Mouse (Mus musculus): ENCODE measurements around the gene Rnf180. TPM values are rescaled to one million over a fixed set of nuclear protein-coding genes. Genes with fewer than 3 reads are reported as not detected.

The Rnf180 gene
- polyA plus RNA-seq, 1 experiment from 2014 or later, result 22.6 TPM

DNA sequence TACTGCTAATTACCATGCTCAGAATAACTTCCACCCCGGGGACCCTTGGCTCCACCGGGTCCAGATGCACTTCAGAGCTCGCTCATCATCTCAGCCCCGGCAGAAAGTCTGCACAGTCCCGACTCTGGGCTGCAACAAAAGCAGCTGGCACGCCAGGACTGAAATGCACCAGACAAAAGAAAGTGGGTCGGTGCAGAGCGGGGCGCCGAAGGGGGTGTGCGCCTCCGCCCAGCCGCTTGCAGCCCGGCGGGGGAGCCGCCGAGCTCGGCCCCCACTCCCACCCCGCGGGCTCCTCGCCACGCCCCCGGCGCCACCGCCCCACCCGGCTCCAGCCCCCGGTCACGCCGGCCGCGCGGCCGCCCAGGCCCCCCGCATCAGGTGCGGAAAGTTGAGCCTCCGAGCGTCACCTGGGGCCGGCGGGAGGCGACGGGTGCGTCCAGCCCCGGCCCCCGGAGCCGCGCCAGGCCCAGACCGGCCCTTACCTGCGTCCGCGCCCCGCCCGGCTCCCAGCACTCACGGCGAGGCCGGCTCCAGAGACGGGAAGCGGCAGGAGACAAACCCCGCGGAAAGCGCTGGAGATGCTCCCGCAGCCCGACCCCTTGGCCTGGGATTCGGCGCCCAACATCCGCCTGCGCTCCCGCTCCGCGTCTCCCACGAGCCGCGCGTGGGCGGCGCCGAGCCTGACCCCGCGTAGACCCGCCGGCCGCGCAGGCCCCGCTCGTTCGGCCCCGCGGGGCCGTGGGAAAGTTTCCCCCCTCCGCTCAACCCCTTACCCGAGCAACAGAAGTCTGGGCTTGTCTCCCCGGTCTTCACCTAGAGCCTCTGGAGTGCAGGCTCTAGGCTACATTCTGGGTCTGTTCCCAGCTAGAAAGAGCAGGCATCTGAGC, 591 bp downstream of the Rnf180 start:
- Histone ChIP-seq H3K4me2 (peak overlapping the region; percentile 79), H3K36me3 (0 out of 2 replicates have a peak, but pooled peaks cover 3% of the 10 kb centered on the region), H3K4me1 (replicated peaks) (peaks cover 30% of the 10 kb centered on the region), H3K9ac (peak overlapping the region; percentile 93), H3K27ac (replicated peaks) (peak overlapping the region; percentile 82), H3K9me3 (no peaks in the 10 kb centered on the region), H3K27me3 (no peaks in the 10 kb centered on the region), H3K4me3 (peak overlapping the region; percentile 81)
- ATAC-seq (ENCODE audit: low read depth), result peak; percentile 93
- WGBS, result under 1% methylated on average over 89 of the region's 91 CpGs

DNA sequence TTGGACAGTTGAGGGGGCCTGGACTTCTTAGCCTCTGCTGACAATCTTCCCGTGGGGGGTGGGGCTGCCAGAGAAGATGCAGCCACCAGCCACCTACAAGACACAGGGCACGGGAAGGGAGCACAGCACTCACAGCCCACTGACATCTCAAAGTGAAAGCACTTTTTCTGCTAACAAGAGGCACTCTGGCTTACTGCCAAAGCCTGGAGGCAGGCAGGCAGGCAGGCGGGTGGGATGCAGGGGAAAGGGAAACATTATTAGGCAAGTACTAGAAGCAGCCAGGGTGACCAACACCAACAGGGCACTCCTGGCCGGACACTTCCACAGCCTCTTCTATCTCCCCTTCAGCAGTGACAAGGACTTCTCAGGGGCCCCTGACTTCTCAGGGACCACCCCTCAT, 2.8 kb downstream of the Rnf180 start:
- peaks cover 30% of the 10 kb centered on the region for H3K4me1 ChIP-seq (replicated peaks)
- 0 out of 2 replicates have a peak overlapping the region, but pooled peaks have one; percentile 43 for H3K27ac ChIP-seq (replicated peaks)
- 0 out of 2 replicates have a peak, but pooled peaks cover 3% of the 10 kb centered on the region for H3K36me3 ChIP-seq
- no peak overlapping the region for H3K4me3 ChIP-seq
- no peaks in the 10 kb centered on the region for H3K9me3 ChIP-seq
- WGBS, result 25% methylated on average over 4 of the region's 4 CpGs
- 0 out of 2 replicates have a peak overlapping the region, but pooled peaks have one; percentile 9 for H3K9ac ChIP-seq
- no peaks in the 10 kb centered on the region for H3K27me3 ChIP-seq
- peak overlapping the region; percentile 31 for H3K4me2 ChIP-seq
- ATAC-seq (ENCODE audit: low read depth), result 0 out of 2 replicates have a peak, but pooled peaks have one; percentile 24

DNA sequence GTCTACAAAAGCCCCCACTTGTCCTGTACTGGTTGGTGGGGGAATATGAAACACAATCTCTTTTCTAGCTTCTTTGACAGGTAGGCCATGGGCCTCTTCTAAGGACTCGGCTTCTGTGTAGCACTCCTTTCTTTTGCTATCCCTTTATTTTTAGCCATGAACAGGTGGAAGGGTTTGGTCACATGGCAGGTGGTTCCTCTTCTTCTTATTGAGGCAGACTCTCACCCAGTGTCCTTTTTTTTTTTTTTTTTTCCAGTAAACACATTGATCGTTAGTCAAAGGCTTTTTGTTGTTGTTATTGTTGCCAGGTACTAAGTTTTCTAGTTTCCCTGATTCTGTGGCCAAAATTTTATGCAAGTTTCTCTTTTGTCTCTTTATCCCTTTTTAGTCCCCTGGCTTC, 4.0 kb downstream of the Rnf180 start:
- ATAC-seq (ENCODE audit: low read depth), result no peak
- Histone ChIP-seq H3K4me2 (no peak overlapping the region), H3K4me3 (no peak overlapping the region), H3K36me3 (0 out of 2 replicates have a peak, but pooled peaks cover 3% of the 10 kb centered on the region), H3K9ac (no peak overlapping the region), H3K27ac (replicated peaks) (no peak overlapping the region), H3K9me3 (no peaks in the 10 kb centered on the region), H3K27me3 (no peaks in the 10 kb centered on the region), H3K4me1 (replicated peaks) (peaks cover 30% of the 10 kb centered on the region)
- WGBS, result 83% methylated on average over 2 of the region's 2 CpGs

DNA sequence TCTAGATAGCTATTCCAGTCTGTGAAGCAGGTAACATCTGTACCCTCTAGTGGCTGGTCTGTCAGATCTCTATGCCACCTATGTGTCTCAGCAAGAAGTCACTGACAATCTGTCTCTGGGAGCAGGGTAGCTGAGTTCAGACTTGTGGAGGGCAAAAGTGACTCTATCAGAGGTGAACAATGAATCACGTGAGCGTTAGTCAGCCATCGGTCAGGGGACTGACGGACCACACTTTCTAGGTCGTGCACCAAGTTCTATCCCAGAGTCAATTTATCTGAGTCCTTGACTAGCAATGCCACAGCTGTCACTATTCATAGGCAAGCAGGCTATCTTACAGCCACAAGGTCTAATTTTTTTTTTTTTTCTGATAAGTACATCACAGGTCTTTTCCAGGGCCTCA, 4.6 kb downstream of the Rnf180 start:
- ATAC-seq (ENCODE audit: low read depth), result no peak
- H3K4me1 ChIP-seq (replicated peaks), result peaks cover 30% of the 10 kb centered on the region
- 0 out of 2 replicates have a peak, but pooled peaks cover 3% of the 10 kb centered on the region for H3K36me3 ChIP-seq
- H3K9ac ChIP-seq, result no peak overlapping the region
- no peak overlapping the region for H3K27ac ChIP-seq (replicated peaks)
- WGBS, result 92% methylated on average over 5 of the region's 5 CpGs
- H3K4me2 ChIP-seq, result no peak overlapping the region
- H3K9me3 ChIP-seq, result no peaks in the 10 kb centered on the region
- no peak overlapping the region for H3K4me3 ChIP-seq
- H3K27me3 ChIP-seq, result no peaks in the 10 kb centered on the region

DNA sequence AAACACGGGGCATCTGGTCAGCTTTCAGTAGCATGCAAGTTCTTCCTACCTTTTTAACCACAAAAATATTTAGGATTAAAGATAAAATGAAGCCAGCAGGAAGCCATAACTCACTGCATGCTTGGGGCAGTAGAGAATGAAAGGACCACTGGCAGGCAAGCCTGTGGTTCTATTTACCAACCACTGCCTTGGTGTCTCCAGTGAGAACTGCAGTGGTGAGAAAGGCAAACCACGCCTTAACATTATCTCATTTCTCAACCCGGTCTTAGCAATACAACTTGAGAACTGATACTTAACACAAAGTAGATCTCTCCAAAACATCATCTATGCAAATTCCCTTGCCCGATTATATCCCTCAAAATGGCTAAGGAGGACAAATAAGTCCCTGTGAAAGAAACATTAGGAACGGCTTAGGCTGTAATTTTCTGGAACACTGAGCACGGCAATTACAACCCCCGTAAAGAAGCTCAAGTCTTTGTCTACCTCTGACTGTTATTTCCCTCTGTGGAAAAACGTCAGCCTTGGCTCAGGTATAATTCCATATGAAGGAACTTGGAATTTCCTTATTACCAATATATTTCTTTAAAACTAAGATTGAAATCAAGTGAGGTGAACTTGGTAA, 15.1 kb downstream of the Rnf180 start:
- no peak overlapping the region for H3K27ac ChIP-seq (replicated peaks)
- 35% methylated on average over 8 of the region's 8 CpGs for WGBS
- no peak overlapping the region for H3K4me2 ChIP-seq
- H3K36me3 ChIP-seq, result no peaks in the 10 kb centered on the region
- H3K27me3 ChIP-seq, result no peaks in the 10 kb centered on the region
- no peak for ATAC-seq (ENCODE audit: low read depth)
- no peak overlapping the region for H3K9ac ChIP-seq
- H3K4me3 ChIP-seq, result no peak overlapping the region
- H3K4me1 ChIP-seq (replicated peaks), result peaks cover 12% of the 10 kb centered on the region
- H3K9me3 ChIP-seq, result no peaks in the 10 kb centered on the region

DNA sequence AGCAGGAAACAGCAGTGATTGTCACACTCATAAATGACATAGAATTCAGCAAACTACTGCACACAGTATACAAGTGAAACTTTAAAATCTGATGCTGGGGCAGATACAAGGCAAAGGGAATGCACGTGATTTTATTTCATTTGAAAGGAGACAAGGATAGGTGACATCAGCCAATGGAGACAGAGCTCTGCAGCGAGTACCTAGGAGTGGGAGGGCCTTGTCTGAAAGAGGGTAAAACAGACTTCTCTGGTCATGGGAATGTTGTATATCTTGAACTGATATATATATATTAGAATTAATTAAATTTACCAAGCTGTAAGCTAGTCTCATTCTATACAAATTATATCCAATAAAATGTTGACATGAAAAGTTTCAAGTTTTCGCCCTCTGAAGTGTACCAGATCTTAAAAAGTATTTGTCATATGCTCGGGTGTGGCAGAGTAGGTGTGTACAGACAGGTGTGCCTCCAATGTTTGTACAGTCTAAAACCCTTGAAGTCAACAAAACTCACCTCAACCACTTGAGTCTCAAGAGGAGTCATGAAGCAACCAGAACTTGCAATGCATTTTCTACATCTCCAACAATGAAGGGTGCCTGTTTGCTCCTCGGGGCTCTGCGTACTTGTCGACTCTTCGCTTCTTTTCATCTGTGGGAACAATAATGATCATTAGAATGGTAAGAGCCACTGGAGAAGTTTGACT, 24.1 kb downstream of the Rnf180 start:
- peaks cover 14% of the 10 kb centered on the region; the same call in 1 of the 2 replicates for H3K36me3 ChIP-seq
- no peak overlapping the region for H3K4me2 ChIP-seq
- no peaks in the 10 kb centered on the region for H3K4me1 ChIP-seq (replicated peaks)
- H3K9me3 ChIP-seq, result peaks cover 16% of the 10 kb centered on the region
- 95% methylated on average over 8 of the region's 8 CpGs for WGBS
- no peaks in the 10 kb centered on the region for H3K27me3 ChIP-seq
- no peak overlapping the region for H3K27ac ChIP-seq (replicated peaks)
- no peak overlapping the region for H3K9ac ChIP-seq
- H3K4me3 ChIP-seq, result no peak overlapping the region
- no peak for ATAC-seq (ENCODE audit: low read depth)

DNA sequence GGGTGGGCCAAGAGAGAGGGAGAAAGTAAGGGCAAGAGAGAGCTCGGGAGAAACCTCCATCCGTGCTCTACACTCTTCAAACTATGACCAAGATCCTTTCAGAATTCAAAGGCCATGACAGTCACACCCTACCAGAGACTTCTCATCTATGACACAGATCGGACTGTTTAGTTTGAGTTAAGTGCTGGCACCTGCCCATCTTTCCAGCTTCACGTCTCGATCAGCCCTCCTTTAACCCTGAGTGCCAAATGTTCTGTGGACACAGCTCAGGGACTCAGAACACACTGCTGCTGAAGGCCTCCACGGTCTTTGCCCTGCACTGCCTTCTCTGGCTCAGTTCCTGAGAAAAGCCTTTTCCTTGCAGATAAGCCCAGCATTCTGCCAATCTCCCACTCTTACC, 27.2 kb downstream of the Rnf180 start:
- no peak for ATAC-seq (ENCODE audit: low read depth)
- Histone ChIP-seq H3K4me3 (no peak overlapping the region), H3K27ac (replicated peaks) (no peak overlapping the region), H3K9ac (no peak overlapping the region), H3K36me3 (peaks cover 7% of the 10 kb centered on the region; the same call in 1 of the 2 replicates), H3K4me1 (replicated peaks) (no peaks in the 10 kb centered on the region), H3K27me3 (no peaks in the 10 kb centered on the region), H3K4me2 (no peak overlapping the region), H3K9me3 (peaks cover 3% of the 10 kb centered on the region)
- 82% methylated on average over 6 of the region's 6 CpGs for WGBS

DNA sequence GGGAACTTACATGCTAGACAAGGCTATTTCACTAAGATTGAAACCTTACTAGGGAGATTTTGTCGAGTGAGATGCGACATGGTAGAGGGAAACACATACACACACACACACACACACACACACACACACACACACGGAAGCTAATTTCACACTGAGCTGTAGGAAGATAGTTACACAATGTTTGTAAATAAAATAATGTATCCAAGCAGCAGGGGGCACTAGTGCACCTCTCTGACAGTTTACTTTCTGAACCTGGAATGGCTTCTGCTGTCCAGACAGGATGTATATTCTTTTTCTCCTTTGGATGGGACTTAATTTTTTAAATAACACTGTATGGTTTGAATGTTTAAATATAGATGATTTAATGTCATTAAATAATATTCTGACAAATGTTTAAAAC, 27.9 kb downstream of the Rnf180 start:
- Histone ChIP-seq H3K9ac (no peak overlapping the region), H3K4me2 (no peak overlapping the region), H3K27me3 (no peaks in the 10 kb centered on the region), H3K4me3 (no peak overlapping the region), H3K36me3 (0 out of 2 replicates have a peak, but pooled peaks cover 4% of the 10 kb centered on the region), H3K27ac (replicated peaks) (no peak overlapping the region), H3K4me1 (replicated peaks) (no peaks in the 10 kb centered on the region), H3K9me3 (0 out of 2 replicates have a peak, but pooled peaks cover under 1% of the 10 kb centered on the region)
- 71% methylated on average over 3 of the region's 3 CpGs for WGBS
- ATAC-seq (ENCODE audit: low read depth), result no peak

DNA sequence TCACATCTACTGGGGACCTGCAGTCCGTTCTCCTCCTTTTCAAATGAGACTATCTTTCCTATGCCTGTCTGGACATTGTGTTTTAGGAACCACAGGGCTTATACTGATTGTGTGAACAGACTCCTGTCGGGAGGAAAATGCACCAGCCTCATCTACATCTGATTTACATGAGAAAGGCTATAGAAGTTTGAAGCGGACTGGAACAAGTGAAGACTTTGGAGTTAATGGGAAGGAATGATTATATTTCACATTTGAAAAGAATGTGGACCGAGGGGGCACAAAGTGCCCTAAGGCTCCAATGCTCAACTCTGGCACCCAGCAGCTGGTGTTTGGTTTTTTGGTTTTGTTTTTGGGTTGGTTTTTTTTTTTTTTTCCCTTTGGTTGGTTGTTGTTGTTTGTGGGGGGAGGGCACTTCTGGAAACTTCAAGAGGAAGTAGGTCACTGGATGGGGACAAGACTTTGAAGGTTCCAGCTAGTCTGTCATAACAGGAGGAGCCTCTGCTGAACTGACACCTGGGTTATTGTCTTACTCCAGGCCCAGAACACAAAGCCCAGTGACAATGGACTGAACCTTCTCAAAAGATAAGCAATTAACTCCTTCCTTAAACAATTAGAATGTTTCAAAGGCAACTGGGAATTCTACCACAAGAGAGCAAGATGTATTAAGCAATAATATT, 37.7 kb downstream of the Rnf180 start:
- Histone ChIP-seq H3K4me1 (replicated peaks) (peaks cover 10% of the 10 kb centered on the region; the same call in 1 of the 2 replicates), H3K4me3 (no peak overlapping the region), H3K4me2 (no peak overlapping the region), H3K27ac (replicated peaks) (peak overlapping the region; percentile 20), H3K9me3 (0 out of 2 replicates have a peak, but pooled peaks cover 8% of the 10 kb centered on the region), H3K9ac (no peak overlapping the region), H3K36me3 (peaks cover 11% of the 10 kb centered on the region; the same call in 1 of the 2 replicates), H3K27me3 (no peaks in the 10 kb centered on the region)
- 23% methylated on average over 4 of the region's 4 CpGs for WGBS
- peak; percentile 56; the same call in 1 of the 2 replicates for ATAC-seq (ENCODE audit: low read depth)

DNA sequence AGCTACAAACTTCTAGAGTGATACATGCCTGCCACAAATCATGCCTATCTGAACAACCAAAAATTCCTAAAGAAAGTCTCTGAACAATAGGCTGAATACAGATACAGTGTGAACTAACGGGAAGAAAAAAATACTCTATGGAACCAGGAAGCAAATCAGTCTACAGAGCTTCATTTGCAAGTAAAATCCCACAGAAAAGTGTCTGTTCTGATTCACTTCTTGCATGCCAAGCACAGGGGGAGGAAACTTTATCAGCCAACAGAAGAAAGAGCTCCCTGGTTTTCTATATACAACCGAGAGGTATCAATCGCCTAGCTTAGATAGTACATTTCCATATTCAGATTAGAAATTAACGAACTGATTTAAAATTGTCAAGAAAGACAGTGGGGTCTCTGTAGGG, 43.8 kb downstream of the Rnf180 start:
- ATAC-seq (ENCODE audit: low read depth), result no peak
- H3K9ac ChIP-seq, result no peak overlapping the region
- H3K4me1 ChIP-seq (replicated peaks), result peaks cover 15% of the 10 kb centered on the region
- no peaks in the 10 kb centered on the region for H3K36me3 ChIP-seq
- no peaks in the 10 kb centered on the region for H3K27me3 ChIP-seq
- H3K27ac ChIP-seq (replicated peaks), result peak overlapping the region; percentile 86
- 32% methylated on average over 4 of the region's 4 CpGs for WGBS
- H3K4me3 ChIP-seq, result no peak overlapping the region
- peak overlapping the region; percentile 46 for H3K4me2 ChIP-seq
- no peaks in the 10 kb centered on the region for H3K9me3 ChIP-seq

DNA sequence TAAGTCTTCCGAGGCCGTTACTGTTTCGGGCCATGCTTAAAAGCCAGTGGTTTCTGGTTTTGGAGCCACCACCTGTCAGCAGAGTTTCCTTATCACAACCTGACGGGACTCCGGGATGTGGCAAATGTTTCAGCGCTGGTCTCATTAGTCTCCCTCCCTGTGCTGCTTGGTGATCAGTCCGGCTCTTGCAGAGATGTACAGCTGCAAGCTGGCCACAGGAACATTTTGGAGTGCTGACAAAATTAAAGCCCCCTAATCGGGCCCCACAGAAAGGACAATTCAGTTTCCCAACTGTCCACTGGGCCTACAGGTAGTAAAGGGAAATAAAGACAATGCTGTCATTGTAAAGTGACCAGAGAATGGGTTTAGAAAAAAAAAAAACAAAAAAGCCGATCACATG, 44.4 kb downstream of the Rnf180 start:
- H3K9me3 ChIP-seq, result no peaks in the 10 kb centered on the region
- peak overlapping the region; percentile 46 for H3K4me2 ChIP-seq
- H3K9ac ChIP-seq, result 0 out of 2 replicates have a peak overlapping the region, but pooled peaks have one; percentile 4
- peaks cover 15% of the 10 kb centered on the region for H3K4me1 ChIP-seq (replicated peaks)
- 36% methylated on average over 9 of the region's 9 CpGs for WGBS
- H3K27me3 ChIP-seq, result no peaks in the 10 kb centered on the region
- peak overlapping the region; percentile 16; the same call in 1 of the 2 replicates for H3K4me3 ChIP-seq
- peak; percentile 62; the same call in 1 of the 2 replicates for ATAC-seq (ENCODE audit: low read depth)
- no peaks in the 10 kb centered on the region for H3K36me3 ChIP-seq
- peak overlapping the region; percentile 86 for H3K27ac ChIP-seq (replicated peaks)
